25 mouse cellular contexts compared by ENCODE assay signal in the genomic region with DNA sequence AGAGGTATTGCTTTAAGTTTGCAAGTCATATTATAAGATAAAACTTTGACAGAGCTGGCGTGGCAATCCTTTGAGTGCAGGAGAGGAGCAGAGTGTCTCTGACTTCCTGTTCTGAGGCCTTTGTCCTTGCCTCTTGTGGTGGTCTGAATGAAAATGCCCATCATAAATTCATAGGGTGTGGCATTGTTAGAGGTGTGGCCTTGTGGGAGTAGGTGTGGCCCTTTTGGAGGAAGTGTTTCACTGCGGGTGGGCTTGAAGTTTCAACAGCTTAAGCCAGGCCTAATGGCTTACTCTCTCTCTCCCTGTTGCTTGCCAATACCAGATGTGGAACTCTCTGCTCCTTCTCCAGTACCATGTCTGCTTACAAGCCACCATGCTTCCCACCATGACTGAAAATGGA.
"Had no signal": no experiment of that assay in that cellular context is flagged by ENCODE, and none has a peak within 500 bp of the region (broad histone marks: within the 10 kb centered on the region; RNA-seq: fewer than 3 reads in every experiment).

No protein-coding gene starts in this region.

- ATAC-seq: hindbrain, postnatal 0 days; intestine, embryonic 16.5 days; liver, embryonic 12.5 days had no signal

- DNase-seq: gastrocnemius, adult 2 months; gastrocnemius, postnatal 10 days; gastrocnemius, postnatal 25 days; heart, adult 18-20 months; heart, postnatal 14 days; heart, postnatal 36 days; kidney, adult 11 months; kidney, adult 2 months; kidney, adult 9 months; kidney, postnatal 14 days; kidney, postnatal 4 days; left cerebral cortex, postnatal 4 days had no signal

- H3K4me1 ChIP-seq: heart, embryonic 13.5 days; heart, embryonic 15.5 days; hindbrain, embryonic 13.5 days; hindbrain, embryonic 15.5 days; kidney, embryonic 15.5 days; limb, embryonic 13.5 days; limb, embryonic 15.5 days; liver, embryonic 12.5 days had no signal

- H3K27me3 ChIP-seq: heart, embryonic 15.5 days; hindbrain, embryonic 13.5 days; kidney, embryonic 15.5 days; limb, embryonic 13.5 days; limb, embryonic 15.5 days; liver, embryonic 12.5 days had no signal

- H3K27ac ChIP-seq: gastrocnemius, adult 2 months; heart, embryonic 13.5 days; heart, embryonic 15.5 days; hindbrain, embryonic 13.5 days; hindbrain, embryonic 15.5 days; hindbrain, postnatal 0 days; kidney, embryonic 15.5 days; kidney, postnatal 0 days; layer of hippocampus, adult 2 months; limb, embryonic 13.5 days; limb, embryonic 15.5 days; liver, embryonic 12.5 days; liver, embryonic 14.5 days had no signal

- H3K36me3 ChIP-seq: heart, embryonic 13.5 days; heart, embryonic 15.5 days; hindbrain, embryonic 13.5 days; hindbrain, embryonic 15.5 days; kidney, embryonic 15.5 days; limb, embryonic 13.5 days; limb, embryonic 15.5 days; liver, embryonic 12.5 days had no signal

- H3K9ac ChIP-seq: heart, embryonic 13.5 days; heart, embryonic 15.5 days; hindbrain, embryonic 13.5 days; hindbrain, embryonic 15.5 days; kidney, embryonic 15.5 days; limb, embryonic 13.5 days; limb, embryonic 15.5 days; liver, embryonic 12.5 days; liver, embryonic 14.5 days had no signal

- H3K4me3 ChIP-seq: gastrocnemius, adult 2 months; heart, embryonic 13.5 days; heart, embryonic 15.5 days; hindbrain, embryonic 13.5 days; hindbrain, embryonic 15.5 days; kidney, embryonic 15.5 days; layer of hippocampus, adult 2 months; limb, embryonic 13.5 days; limb, embryonic 15.5 days; liver, embryonic 12.5 days had no signal
